In genomic region chr11:87275420-87276048, GRCm38 (mm10) we compare ENCODE assay signal across 18 mouse cellular contexts.
DNase-seq lines count a peak whose midpoint lies in the region; ATAC-seq and TF ChIP-seq lines count a peak whose summit lies in the region.
"Had no signal": no experiment of that assay in that cellular context is flagged by ENCODE, and none has a peak within 500 bp of the region (broad histone marks: within the 10 kb centered on the region; RNA-seq: fewer than 3 reads in every experiment).

No protein-coding gene starts in this region.

- peaks cover 37% of the 10 kb centered on the region for H3K4me1 ChIP-seq in hindbrain, embryonic 13.5 days (replicated peaks)
- peaks cover 12% of the 10 kb centered on the region for H3K4me1 ChIP-seq in hindbrain, embryonic 16.5 days (ENCODE audit: control insufficient read depth, insufficient read depth, low read depth, low read length)
- peaks cover 15% of the 10 kb centered on the region for H3K4me1 ChIP-seq in liver, embryonic 16.5 days (ENCODE audit: control insufficient read depth, low read depth, low read length)
- H3K4me1 ChIP-seq in olfactory bulb, adult 2 months (ENCODE audit: control insufficient read depth, insufficient read depth, low read length), result peaks cover 34% of the 10 kb centered on the region
- H3K4me1 ChIP-seq in midbrain, embryonic 13.5 days (replicated peaks), result peaks cover 23% of the 10 kb centered on the region

- WGBS in hindbrain, embryonic 13.5 days, result 77% methylated on average over 7 of the region's 7 CpGs
- WGBS in hindbrain, embryonic 16.5 days, result 71% methylated on average over 7 of the region's 7 CpGs
- 28% methylated on average over 7 of the region's 7 CpGs for WGBS in liver, embryonic 16.5 days (ENCODE audit: insufficient replicate concordance)
- WGBS in olfactory bulb, adult 2 months, result 58% methylated on average over 7 of the region's 7 CpGs
- WGBS in midbrain, embryonic 13.5 days, result 58% methylated on average over 7 of the region's 7 CpGs

- H3K4me2 ChIP-seq in hindbrain, embryonic 13.5 days, result no peak overlapping the region
- no peak overlapping the region for H3K4me2 ChIP-seq in hindbrain, embryonic 16.5 days (ENCODE audit: low read length)
- no peak overlapping the region for H3K4me2 ChIP-seq in liver, embryonic 16.5 days (ENCODE audit: low read depth, low read length)
- H3K4me2 ChIP-seq in midbrain, embryonic 13.5 days (replicated peaks), result no peak overlapping the region
- H3K4me2 ChIP-seq: limb, embryonic 13.5 days; neural tube, embryonic 12.5 days had no signal

- TF ChIP-seq POLR2A in olfactory bulb, adult 2 months (IDR thresholded peaks at IDR 0.05; ENCODE audit: insufficient read depth, low read depth, low read length), result no peak

- no peak for DNase-seq in left cerebral cortex, adult 2 months (ENCODE audit: extremely low spot score in 1 of 2, low spot score in 2 of 2)
- DNase-seq: adrenal gland, postnatal 25 days; cerebellum, adult 11 months; cerebellum, postnatal 14 days; embryo, embryonic 11 days; heart, postnatal 36 days; kidney, adult 11 months; lung, adult 2 months; right cerebral cortex, postnatal 4 days had no signal

- H3K36me3 ChIP-seq in hindbrain, embryonic 13.5 days, result no peaks in the 10 kb centered on the region
- H3K36me3 ChIP-seq in hindbrain, embryonic 16.5 days (ENCODE audit: control insufficient read depth, insufficient read depth, low read length), result no peaks in the 10 kb centered on the region
- H3K36me3 ChIP-seq in liver, embryonic 16.5 days (ENCODE audit: control insufficient read depth, insufficient read depth), result no peaks in the 10 kb centered on the region
- H3K36me3 ChIP-seq in midbrain, embryonic 13.5 days, result 0 out of 2 replicates have a peak, but pooled peaks cover 2% of the 10 kb centered on the region
- H3K36me3 ChIP-seq: limb, embryonic 13.5 days; neural tube, embryonic 12.5 days had no signal

- no peaks in the 10 kb centered on the region for H3K27me3 ChIP-seq in hindbrain, embryonic 13.5 days
- no peaks in the 10 kb centered on the region for H3K27me3 ChIP-seq in hindbrain, embryonic 16.5 days (replicated peaks; ENCODE audit: control insufficient read depth, insufficient read depth, low read length)
- no peaks in the 10 kb centered on the region for H3K27me3 ChIP-seq in liver, embryonic 16.5 days (ENCODE audit: control insufficient read depth, insufficient read depth, low read depth, low read length)
- H3K27me3 ChIP-seq in midbrain, embryonic 13.5 days, result no peaks in the 10 kb centered on the region
- H3K27me3 ChIP-seq: limb, embryonic 13.5 days; neural tube, embryonic 12.5 days had no signal

- no peak overlapping the region for H3K9ac ChIP-seq in hindbrain, embryonic 13.5 days
- H3K9ac ChIP-seq in hindbrain, embryonic 16.5 days (ENCODE audit: low read depth, low read length), result no peak overlapping the region
- H3K9ac ChIP-seq in liver, embryonic 16.5 days (ENCODE audit: low read depth, low read length), result no peak overlapping the region
- no peak overlapping the region for H3K9ac ChIP-seq in midbrain, embryonic 13.5 days (replicated peaks)
- H3K9ac ChIP-seq: limb, embryonic 13.5 days; neural tube, embryonic 12.5 days had no signal

- intact Hi-C loops in left cerebral cortex, adult 2 months (cut with DNase I), result no loop called here

- peak overlapping the region; percentile 63 for H3K27ac ChIP-seq in hindbrain, embryonic 13.5 days
- no peak overlapping the region for H3K27ac ChIP-seq in hindbrain, embryonic 16.5 days (ENCODE audit: low read depth, low read length)
- H3K27ac ChIP-seq in liver, embryonic 16.5 days (ENCODE audit: low read length), result no peak overlapping the region
- H3K27ac ChIP-seq in olfactory bulb, adult 2 months (ENCODE audit: insufficient read depth, low read depth, low read length), result peak overlapping the region; percentile 78
- H3K27ac ChIP-seq in left cerebral cortex, adult 2 months, result no peak overlapping the region
- H3K27ac ChIP-seq in midbrain, embryonic 13.5 days, result no peak overlapping the region
- H3K27ac ChIP-seq: limb, embryonic 13.5 days; midbrain, embryonic 10.5 days; neural tube, embryonic 12.5 days had no signal

- no peaks in the 10 kb centered on the region for H3K9me3 ChIP-seq in hindbrain, embryonic 13.5 days
- no peaks in the 10 kb centered on the region for H3K9me3 ChIP-seq in hindbrain, embryonic 16.5 days (ENCODE audit: control insufficient read depth, low read length)
- H3K9me3 ChIP-seq in liver, embryonic 16.5 days (replicated peaks; ENCODE audit: control insufficient read depth, low read length), result 0 out of 2 replicates have a peak, but pooled peaks cover 2% of the 10 kb centered on the region
- H3K9me3 ChIP-seq in midbrain, embryonic 13.5 days, result no peaks in the 10 kb centered on the region
- H3K9me3 ChIP-seq: limb, embryonic 13.5 days; neural tube, embryonic 12.5 days had no signal

- no peak for ATAC-seq in hindbrain, embryonic 13.5 days (ENCODE audit: low FRiP score)
- no peak for ATAC-seq in hindbrain, embryonic 16.5 days
- peak; percentile 58; the same call in 1 of the 2 replicates for ATAC-seq in common myeloid progenitor, adult 5-6 weeks (replicated peaks; ENCODE audit: low read depth, poor library complexity, severe bottlenecking)
- peak; percentile 35; the same call in 1 of the 2 replicates for ATAC-seq in liver, embryonic 16.5 days (ENCODE audit: low read depth)
- ATAC-seq in midbrain, embryonic 13.5 days, result no peak

- TF ChIP-seq CTCF in olfactory bulb, adult 2 months (IDR thresholded peaks at IDR 0.05; ENCODE audit: insufficient read depth, low read depth, low read length), result no peak
- TF ChIP-seq CTCF in left cerebral cortex, adult 2 months (IDR thresholded peaks at IDR 0.05), result no peak

- no peak overlapping the region for H3K4me3 ChIP-seq in hindbrain, embryonic 13.5 days
- H3K4me3 ChIP-seq in hindbrain, embryonic 16.5 days (ENCODE audit: low read length), result no peak overlapping the region
- no peak overlapping the region for H3K4me3 ChIP-seq in liver, embryonic 16.5 days (ENCODE audit: low read depth, low read length)
- H3K4me3 ChIP-seq in olfactory bulb, adult 2 months (ENCODE audit: insufficient read depth, low read depth, low read length), result no peak overlapping the region
- H3K4me3 ChIP-seq in left cerebral cortex, adult 2 months, result no peak overlapping the region
- H3K4me3 ChIP-seq in midbrain, embryonic 13.5 days (replicated peaks), result no peak overlapping the region
- H3K4me3 ChIP-seq: limb, embryonic 13.5 days; midbrain, embryonic 10.5 days; neural tube, embryonic 12.5 days had no signal

Comparison
In these comparisons a context has a peak if more than half of its experiments do, and no peak if none do; other contexts are left out.
1. H3K27ac ChIP-seq: peak in hindbrain, embryonic 13.5 days (single experiment) and olfactory bulb, adult 2 months (single experiment); none in hindbrain, embryonic 16.5 days (single experiment), liver, embryonic 16.5 days (single experiment), left cerebral cortex, adult 2 months (single experiment) and midbrain, embryonic 13.5 days (single experiment).
2. ATAC-seq: peak in common myeloid progenitor, adult 5-6 weeks (single experiment) and liver, embryonic 16.5 days (single experiment); none in hindbrain, embryonic 13.5 days (single experiment), hindbrain, embryonic 16.5 days (single experiment) and midbrain, embryonic 13.5 days (single experiment).